Mouse (Mus musculus) MEL (cell line): Measurements from ENCODE around the gene Pomgnt1. TPM values are rescaled to one million over a fixed set of nuclear protein-coding genes. Genes with fewer than 3 reads are reported as not detected.

Experiments
- DNase-seq: peaks from one replicate; pipeline ENCODE4 v3.0.0; 2011; ENCODE audit warnings: low read depth, low spot score
- H3K27ac ChIP-seq: 2 replicates; pipeline ENCODE4 v1.5.1; 2012; ENCODE audit warnings: low read depth, mild to moderate bottlenecking, control low read depth, low read length, moderate library complexity; ENCODE audit not compliant: control insufficient read depth
- H3K27me3 ChIP-seq, 2 experiments: fragments of 150-350 bp in 1 of 2; sonication (generic) in 1 of 2; 2 replicates each; pipeline ENCODE4 v1.6.1; 2012; ENCODE audit warnings: low read length in 2 of 2, mild to moderate bottlenecking in 2 of 2, improper control_type of control experiment in 1 of 2, moderate library complexity in 1 of 2; ENCODE audit not compliant: insufficient read depth in 2 of 2, control insufficient read depth in 1 of 2
- H3K36me3 ChIP-seq, 2 experiments: 2 replicates each; pipeline ENCODE4 v1.6.1; 2012 to 2014; ENCODE audit warnings: low read length in 2 of 2, improper control_type of control experiment in 1 of 2, inconsistent platforms in 1 of 2, mild to moderate bottlenecking in 1 of 2; ENCODE audit not compliant: insufficient read depth in 2 of 2, control insufficient read depth in 1 of 2
- H3K4me1 ChIP-seq, 2 experiments: fragments of 150-350 bp in 1 of 2; sonication (generic) in 1 of 2; 2 replicates each; pipeline ENCODE4 v1.6.1; 2012; ENCODE audit warnings: low read length in 2 of 2, improper control_type of control experiment in 1 of 2, mild to moderate bottlenecking in 1 of 2; ENCODE audit not compliant: insufficient read depth in 2 of 2, control insufficient read depth in 1 of 2
- H3K4me3 ChIP-seq, 2 experiments: fragments of 150-350 bp in 1 of 2; sonication (generic) in 1 of 2; 2 replicates each; pipeline ENCODE4 v1.5.1; 2012; ENCODE audit warnings: low read depth in 2 of 2, low read length in 2 of 2, mild to moderate bottlenecking in 2 of 2, moderate library complexity in 2 of 2, control low read depth in 1 of 2, improper control_type of control experiment in 1 of 2; ENCODE audit not compliant: control insufficient read depth in 1 of 2, insufficient read depth in 1 of 2
- H3K79me2 ChIP-seq: 2 replicates; pipeline ENCODE4 v1.6.1; 2012; ENCODE audit warnings: mild to moderate bottlenecking, low read length, moderate library complexity; ENCODE audit not compliant: control insufficient read depth, poor library complexity, insufficient read depth
- H3K9ac ChIP-seq: 2 replicates; pipeline ENCODE4 v1.6.1; 2012; ENCODE audit warnings: low read depth, mild to moderate bottlenecking, control low read depth, low read length, moderate library complexity; ENCODE audit not compliant: control insufficient read depth, poor library complexity, severe bottlenecking
- H3K9me3 ChIP-seq: fragments of 150-350 bp; sonication (generic); replicated peaks from 2 replicates; pipeline ENCODE4 v1.6.1; 2012; ENCODE audit warnings: mild to moderate bottlenecking, low read length, improper control_type of control experiment, moderate library complexity; ENCODE audit not compliant: insufficient read depth
- BHLHE40 ChIP-seq: IDR thresholded peaks from 2 replicates; pipeline ENCODE4 v1.6.1; 2012; ENCODE audit warnings: low read depth, mild to moderate bottlenecking, inconsistent platforms, low read length, improper control_type of control experiment, borderline replicate concordance
- CHD1 ChIP-seq: IDR thresholded peaks from 2 replicates; pipeline ENCODE4 v1.6.1; 2012; ENCODE audit warnings: low read depth, mild to moderate bottlenecking, inconsistent platforms, low read length, improper control_type of control experiment
- CHD2 ChIP-seq: IDR thresholded peaks from 2 replicates; pipeline ENCODE4 v1.6.1; 2011; ENCODE audit warnings: low read length, improper control_type of control experiment
- CTCF ChIP-seq, 3 experiments: IDR thresholded peaks in 2 of 3; conservative IDR thresholded peaks in 1 of 3; 2 replicates each; pipeline ENCODE4 v1.5.1; 2011 to 2012; ENCODE audit warnings: low read length in 3 of 3, low read depth in 2 of 3, mild to moderate bottlenecking in 2 of 3, improper control_type of control experiment in 1 of 3, inconsistent platforms in 1 of 3, mixed read lengths in 1 of 3, moderate library complexity in 1 of 3; ENCODE audit not compliant: control insufficient read depth in 1 of 3, insufficient read depth in 1 of 3, poor library complexity in 1 of 3, severe bottlenecking in 1 of 3
- E2F4 ChIP-seq: IDR thresholded peaks from 2 replicates; pipeline ENCODE4 v1.6.1; 2011; ENCODE audit warnings: low read depth, low read length, improper control_type of control experiment, borderline replicate concordance
- ELF1 ChIP-seq: IDR thresholded peaks from 2 replicates; pipeline ENCODE4 v1.6.1; 2014; ENCODE audit warnings: low read depth, mild to moderate bottlenecking, inconsistent platforms, low read length, improper control_type of control experiment, moderate library complexity
- ETS1 ChIP-seq: IDR thresholded peaks from 2 replicates; pipeline ENCODE4 v1.6.1; 2012; ENCODE audit warnings: low read depth, mild to moderate bottlenecking, inconsistent platforms, low read length, improper control_type of control experiment, moderate library complexity
- GABPA ChIP-seq: IDR thresholded peaks from 2 replicates; pipeline ENCODE4 v1.6.1; 2012; ENCODE audit warnings: low read depth, mild to moderate bottlenecking, inconsistent platforms, low read length, improper control_type of control experiment, moderate library complexity
- GATA1 ChIP-seq: IDR thresholded peaks from 2 replicates; pipeline ENCODE4 v1.6.1; 2011; ENCODE audit warnings: low read depth, low read length, improper control_type of control experiment
- HCFC1 ChIP-seq: IDR thresholded peaks from 2 replicates; pipeline ENCODE4 v1.6.1; 2012; ENCODE audit warnings: low read depth, mild to moderate bottlenecking, inconsistent platforms, low read length, improper control_type of control experiment, moderate library complexity
- JUND ChIP-seq: IDR thresholded peaks from 2 replicates; pipeline ENCODE4 v1.6.1; 2011; ENCODE audit warnings: low read depth, mild to moderate bottlenecking, improper control_type of control experiment, low read length
- KAT2A ChIP-seq: conservative IDR thresholded peaks from 2 replicates; pipeline ENCODE4 v1.6.1; 2012; ENCODE audit warnings: low read depth, low read length, improper control_type of control experiment, inconsistent platforms
- MAFK ChIP-seq: IDR thresholded peaks from 2 replicates; pipeline ENCODE4 v1.6.1; 2011; ENCODE audit warnings: low read depth, mild to moderate bottlenecking, low read length, improper control_type of control experiment, borderline replicate concordance
- MAX ChIP-seq: IDR thresholded peaks from 2 replicates; pipeline ENCODE4 v1.6.1; 2011; ENCODE audit warnings: low read length, improper control_type of control experiment
- MAZ ChIP-seq: IDR thresholded peaks from 2 replicates; pipeline ENCODE4 v1.6.1; 2012; ENCODE audit warnings: low read depth, mild to moderate bottlenecking, inconsistent platforms, low read length, improper control_type of control experiment
- MEF2A ChIP-seq: IDR thresholded peaks from 2 replicates; pipeline ENCODE4 v1.6.1; 2014; ENCODE audit warnings: low read depth, mild to moderate bottlenecking, inconsistent platforms, low read length, improper control_type of control experiment; ENCODE audit not compliant: poor library complexity, insufficient replicate concordance, severe bottlenecking; ENCODE audit errors: extremely low read depth
- MXI1 ChIP-seq: IDR thresholded peaks from 2 replicates; pipeline ENCODE4 v1.6.1; 2011; ENCODE audit warnings: mild to moderate bottlenecking, low read depth, low read length, improper control_type of control experiment
- MYB ChIP-seq: IDR thresholded peaks from 2 replicates; pipeline ENCODE4 v1.6.1; 2011; ENCODE audit warnings: mild to moderate bottlenecking, low read depth, low read length, improper control_type of control experiment
- MYC ChIP-seq: IDR thresholded peaks from 2 replicates; pipeline ENCODE4 v1.6.1; 2011; ENCODE audit warnings: low read depth, mild to moderate bottlenecking, low read length, improper control_type of control experiment, moderate library complexity
- NELFE ChIP-seq: IDR thresholded peaks from 2 replicates; pipeline ENCODE4 v1.6.1; 2011; ENCODE audit warnings: low read depth, low read length, improper control_type of control experiment
- NRF1 ChIP-seq: IDR thresholded peaks from 2 replicates; pipeline ENCODE4 v1.6.1; 2014; ENCODE audit warnings: low read depth, mild to moderate bottlenecking, inconsistent platforms, low read length, improper control_type of control experiment, moderate library complexity; ENCODE audit not compliant: poor library complexity, insufficient read depth, severe bottlenecking
- POLR2A ChIP-seq, 2 experiments: IDR thresholded peaks; 2 replicates each; pipeline ENCODE4 v1.6.1; 2011 to 2012; ENCODE audit warnings: low read length in 2 of 2, mild to moderate bottlenecking in 2 of 2, control low read depth in 1 of 2, improper control_type of control experiment in 1 of 2, low read depth in 1 of 2, moderate library complexity in 1 of 2; ENCODE audit not compliant: control insufficient read depth in 1 of 2, insufficient read depth in 1 of 2, poor library complexity in 1 of 2
- RAD21 ChIP-seq: IDR thresholded peaks from 2 replicates; pipeline ENCODE4 v1.6.1; 2011; ENCODE audit warnings: mild to moderate bottlenecking, low read depth, low read length, improper control_type of control experiment
- RCOR1 ChIP-seq: IDR thresholded peaks from 2 replicates; pipeline ENCODE4 v1.6.1; 2012; ENCODE audit warnings: low read depth, mild to moderate bottlenecking, inconsistent platforms, low read length, improper control_type of control experiment
- SIN3A ChIP-seq: IDR thresholded peaks from 2 replicates; pipeline ENCODE4 v1.6.1; 2012; ENCODE audit warnings: low read length, improper control_type of control experiment, inconsistent platforms
- SMC3 ChIP-seq: IDR thresholded peaks from 2 replicates; pipeline ENCODE4 v1.6.1; 2011; ENCODE audit warnings: low read depth, low read length, improper control_type of control experiment
- TBP ChIP-seq: IDR thresholded peaks from 2 replicates; pipeline ENCODE4 v1.8.0; 2011; ENCODE audit warnings: low read depth, low read length, improper control_type of control experiment
- TCF12 ChIP-seq: IDR thresholded peaks from 2 replicates; pipeline ENCODE4 v1.6.1; 2014; ENCODE audit warnings: low read depth, mild to moderate bottlenecking, inconsistent platforms, low read length, improper control_type of control experiment, moderate library complexity
- UBTF ChIP-seq: IDR thresholded peaks from 2 replicates; pipeline ENCODE4 v1.6.1; 2012; ENCODE audit warnings: low read depth, mild to moderate bottlenecking, inconsistent platforms, low read length, improper control_type of control experiment, moderate library complexity, borderline replicate concordance; ENCODE audit not compliant: insufficient read depth
- USF1 ChIP-seq: IDR thresholded peaks from 2 replicates; pipeline ENCODE4 v1.6.1; 2014; ENCODE audit warnings: low read depth, mild to moderate bottlenecking, inconsistent platforms, low read length, improper control_type of control experiment, moderate library complexity
- USF2 ChIP-seq, 2 experiments: IDR thresholded peaks; 2 replicates each; pipeline ENCODE4 v1.6.1; 2011 to 2012; ENCODE audit warnings: improper control_type of control experiment in 2 of 2, low read length in 2 of 2, borderline replicate concordance in 1 of 2, inconsistent platforms in 1 of 2, low read depth in 1 of 2, mild to moderate bottlenecking in 1 of 2; ENCODE audit not compliant: insufficient read depth in 1 of 2
- ZC3H11A ChIP-seq: IDR thresholded peaks from 2 replicates; pipeline ENCODE4 v1.6.1; 2012; ENCODE audit warnings: low read depth, mild to moderate bottlenecking, inconsistent platforms, low read length, improper control_type of control experiment
- ZKSCAN1 ChIP-seq: IDR thresholded peaks from 2 replicates; pipeline ENCODE4 v1.6.1; 2012; ENCODE audit warnings: low read depth, mild to moderate bottlenecking, inconsistent platforms, low read length, improper control_type of control experiment, moderate library complexity
- ZMIZ1 ChIP-seq: IDR thresholded peaks from 2 replicates; pipeline ENCODE4 v1.6.1; 2012; ENCODE audit warnings: low read depth, mild to moderate bottlenecking, inconsistent platforms, low read length, improper control_type of control experiment, moderate library complexity
- ZNF384 ChIP-seq: IDR thresholded peaks from 2 replicates; pipeline ENCODE4 v1.6.1; 2012; ENCODE audit warnings: low read depth, mild to moderate bottlenecking, inconsistent platforms, low read length, improper control_type of control experiment
- polyA plus RNA-seq, 2 experiments: library from polyadenylated mRNA; stranded (reverse) in 1 of 2; unstranded in 1 of 2; fragments of >175 nt in 1 of 2; fragments of >200 nt in 1 of 2; gene quantifications; 2 replicates each; pipeline versions ENCODE4 v1.2.1 to v1.2.4; 2012; ENCODE audit warnings: low replicate concordance in 2 of 2, low read depth in 1 of 2; ENCODE audit not compliant: insufficient read length in 2 of 2, insufficient read depth in 1 of 2, missing spikeins in 1 of 2
- total RNA-seq: library from RNA; depleted of rRNA; stranded (reverse); fragments of 300-350 nt; gene quantifications from 2 replicates; pipeline ENCODE4 v1.2.3, GENCODE M21; 2012

The Pomgnt1 gene
- total and polyA plus RNA-seq, 3 experiments: 33.6 to 35.3 TPM; not detected in 1

DNA sequence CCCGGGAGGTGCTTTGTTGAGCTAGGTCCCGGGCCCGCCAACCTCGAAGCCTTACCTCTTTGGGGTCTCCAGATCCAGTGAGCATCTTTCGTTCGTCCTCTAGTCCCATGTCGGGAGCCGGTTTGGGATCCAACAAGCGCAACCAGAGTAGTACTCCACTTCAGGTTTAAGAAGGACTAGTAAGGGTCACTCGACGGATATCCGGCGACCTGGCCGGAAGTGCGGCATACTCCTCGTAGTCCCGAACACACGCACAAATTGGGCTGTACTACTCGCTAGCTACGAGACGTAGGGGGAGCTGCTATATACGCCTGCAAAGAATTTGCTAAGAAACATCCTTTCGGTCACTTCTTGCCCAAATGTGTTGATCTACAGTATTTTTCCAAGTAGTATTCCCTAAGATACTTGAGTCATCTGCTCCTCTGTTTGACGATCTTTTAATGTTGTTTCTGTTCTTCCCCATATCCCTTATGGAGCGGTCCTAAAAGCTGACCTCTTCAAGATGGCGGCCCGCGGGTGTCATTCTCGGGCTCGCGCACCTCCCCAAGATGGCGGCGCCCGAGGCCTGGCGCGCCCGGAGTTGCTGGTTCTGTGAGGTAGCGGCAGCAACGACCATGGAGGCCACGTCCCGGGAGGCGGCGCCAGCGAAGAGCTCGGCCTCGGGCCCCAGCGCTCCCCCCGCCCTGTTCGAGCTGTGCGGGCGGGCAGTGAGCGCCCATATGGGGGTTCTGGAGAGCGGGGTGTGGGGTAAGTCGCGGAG, 48.6 kb upstream of the Pomgnt1 start, which contains the start of the genes Uqcrh and Lrrc41:
Gene Uqcrh (minus strand): TSS at position 211 of the 760 bp plus-strand sequence.
Gene Lrrc41 (plus strand): TSS at position 409 of the 760 bp plus-strand sequence.
- Histone ChIP-seq H3K4me1 (peaks cover 14 to 22% of the 10 kb centered on the region in 2 experiments), H3K9me3 (no peaks in the 10 kb centered on the region), H3K79me2 (peaks cover 68% of the 10 kb centered on the region), H3K4me3 (peak within 1 kb of the TSS; percentile 92 to 98), H3K27me3 (no peaks in the 10 kb centered on the region), H3K9ac (peak within 1 kb of the TSS; percentile 99), H3K27ac (peak within 1 kb of the TSS; percentile 86), H3K36me3 (peaks cover 2 to 28% of the 10 kb centered on the region in 2 experiments; a peak in 3 of 4 replicates)
- peak; percentile 98 for DNase-seq
- TF ChIP-seq ZC3H11A: no peak
- peak; percentile 86 for TF ChIP-seq NELFE
- TF ChIP-seq ELF1: peak; percentile 52; the same call in 1 of the 2 replicates
- TF ChIP-seq KAT2A: peak; percentile 72; the same call in 1 of the 2 replicates
- TF ChIP-seq POLR2A (IDR thresholded peaks at IDR 0.05; ENCODE audit: control insufficient read depth in 1 of 2, insufficient read depth in 1 of 2, low read depth in 1 of 2, low read length in 2 of 2, poor library complexity in 1 of 2): peak; percentile 94 to 95
- TF ChIP-seq MEF2A: no peak
- TF ChIP-seq CHD2: no peak
- TF ChIP-seq ETS1: 0 out of 2 replicates have a peak, but pooled peaks have one; percentile 22
- peak; percentile 74 for TF ChIP-seq MXI1
- TF ChIP-seq ZNF384: no peak
- TF ChIP-seq CHD1: peak; percentile 100
- TF ChIP-seq RCOR1: no peak; the same call in 1 of the 2 replicates
- no peak for TF ChIP-seq MAX
- peak; percentile 81 for TF ChIP-seq TCF12
- TF ChIP-seq GATA1: 0 out of 2 replicates have a peak, but pooled peaks have one; percentile 9
- TF ChIP-seq JUND: no peak
- no peak for TF ChIP-seq GABPA
- TF ChIP-seq ZKSCAN1: no peak
- peak in 1 of 3 experiments; percentile 5; a peak in 1 of 6 replicates for TF ChIP-seq CTCF (IDR thresholded peaks at IDR 0.05 in 2 of 3, conservative IDR thresholded peaks at IDR 0.05 in 1 of 3; ENCODE audit: control insufficient read depth in 1 of 3, insufficient read depth in 1 of 3, low read depth in 2 of 3, low read length in 3 of 3, poor library complexity in 1 of 3, severe bottlenecking in 1 of 3)
- TF ChIP-seq USF2 (IDR thresholded peaks at IDR 0.05; ENCODE audit: borderline replicate concordance in 1 of 2, insufficient read depth in 1 of 2, low read depth in 1 of 2, low read length in 2 of 2): no peak
- TF ChIP-seq TBP: peak; percentile 88
- peak; percentile 93 for TF ChIP-seq HCFC1
- no peak for TF ChIP-seq USF1
- peak; percentile 75 for TF ChIP-seq ZMIZ1
- TF ChIP-seq MAZ: peak; percentile 96
- TF ChIP-seq NRF1: peak; percentile 59; the same call in 1 of the 2 replicates
- no peak for TF ChIP-seq SMC3
- no peak for TF ChIP-seq MAFK
- no peak for TF ChIP-seq UBTF
- TF ChIP-seq RAD21: no peak
- no peak for TF ChIP-seq BHLHE40
- no peak for TF ChIP-seq E2F4
- peak; percentile 67 for TF ChIP-seq SIN3A
- TF ChIP-seq MYB: no peak
- no peak for TF ChIP-seq MYC
